Mouse (Mus musculus) stomach, postnatal 0 days (tissue): ENCODE results near the gene Cyp1a1. TPM values are rescaled to one million over a fixed set of nuclear protein-coding genes. Genes with fewer than 3 reads are reported as not detected.
A peak's percentile ranks its signal among the peaks of the same experiment; 100 is the strongest.

ENCODE experiments used
- ATAC-seq: fragments of 200-750 bp; cut with Nextera tagmentation; 2 replicates; pipeline ENCODE4 v1.8.0; 2017; ENCODE audit not compliant: low FRiP score, low TSS enrichment
- DNase-seq: peaks from one replicate; pipeline ENCODE4 v3.0.0-alpha.2; 2016; ENCODE audit warnings: low spot score
- H3K27ac ChIP-seq: fragments of 300-500 bp; sonication (generic); replicated peaks from 2 replicates; pipeline ENCODE4 v1.5.1; 2014; ENCODE audit warnings: mild to moderate bottlenecking, control low read depth
- H3K27me3 ChIP-seq: fragments of 300-500 bp; sonication (generic); 2 replicates; pipeline ENCODE4 v1.6.1; 2014; ENCODE audit warnings: low read length; ENCODE audit not compliant: control insufficient read depth, insufficient read depth
- H3K36me3 ChIP-seq: fragments of 300-500 bp; sonication (generic); 2 replicates; pipeline ENCODE4 v1.6.1; 2014; ENCODE audit warnings: low read length, mixed read lengths; ENCODE audit not compliant: control insufficient read depth, insufficient read depth
- H3K4me1 ChIP-seq: fragments of 300-500 bp; sonication (generic); replicated peaks from 2 replicates; pipeline ENCODE4 v1.6.1; 2014; ENCODE audit warnings: antibody characterized with exemption; ENCODE audit not compliant: control insufficient read depth, insufficient read depth
- H3K4me2 ChIP-seq: fragments of 300-500 bp; sonication (generic); replicated peaks from 2 replicates; pipeline ENCODE4 v1.6.1; 2014; ENCODE audit warnings: low read depth, mild to moderate bottlenecking, control low read depth, moderate library complexity
- H3K4me3 ChIP-seq: fragments of 300-500 bp; sonication (generic); 2 replicates; pipeline ENCODE4 v1.5.1; 2014; ENCODE audit warnings: low read depth, low read length, control low read depth
- H3K9ac ChIP-seq: fragments of 300-500 bp; sonication (generic); 2 replicates; pipeline ENCODE4 v1.6.1; 2014; ENCODE audit warnings: mild to moderate bottlenecking, low read length, control low read depth, mixed read lengths
- H3K9me3 ChIP-seq: fragments of 300-500 bp; sonication (generic); 2 replicates; pipeline ENCODE4 v1.6.1; 2016; ENCODE audit warnings: low read length; ENCODE audit not compliant: control insufficient read depth
- CTCF ChIP-seq: IDR thresholded peaks from 2 replicates; pipeline ENCODE4 v1.5.1; 2016; ENCODE audit warnings: antibody characterized with exemption, low read depth, mild to moderate bottlenecking, moderate library complexity
- EP300 ChIP-seq: optimal IDR thresholded peaks from 2 replicates; pipeline ENCODE3; 2016; ENCODE audit warnings: antibody characterized with exemption
- WGBS: fragments of 180-500 bp; shearing (Covaris S2); extraction: QIAGEN DNeasy Blood & Tissue Kit; methylation state at CpG from one replicate; pipeline ENCODE4 v1.1.7; 2014; 5-methylcytosine and 5-hydroxymethylcytosine counted together
- polyA plus RNA-seq: library from polyadenylated mRNA; unstranded; fragments of >200 nt; fragmentation: Nextera tagmentation; extraction: Ambion mirVana; gene quantifications from 2 replicates; pipeline ENCODE4 v1.2.1, GENCODE M21; 2015

The Cyp1a1 gene
- 0.07 and 0.11 TPM in 2 replicates for polyA plus RNA-seq

GRCm38 (mm10) chr9:57687751-57688150 lies at the start of gene Cyp1a1:
Gene Cyp1a1, plus strand, starts transcription at chr9:57687928.
- Histone ChIP-seq H3K27me3 (no peaks in the 10 kb centered on the region), H3K4me1 (no peaks in the 10 kb centered on the region), H3K36me3 (no peaks in the 10 kb centered on the region), H3K4me3 (no peak within 1 kb of the TSS), H3K27ac (no peak within 1 kb of the TSS), H3K9me3 (no peaks in the 10 kb centered on the region), H3K9ac (no peak within 1 kb of the TSS), H3K4me2 (no peak within 1 kb of the TSS)
- no peak for DNase-seq
- 86% methylated on average over 2 of the region's 2 CpGs for WGBS
- no peak for ATAC-seq
- TF ChIP-seq EP300 (no peak), CTCF (no peak)

GRCm38 (mm10) chr9:57638651-57639459 lies 48.9 kb upstream of the Cyp1a1 start:
- peak overlapping the region; percentile 47 for H3K9ac ChIP-seq
- DNase-seq: peak; percentile 95
- WGBS: 19% methylated on average over 8 of the region's 8 CpGs
- TF ChIP-seq CTCF (no peak), EP300 (no peak)
- H3K27ac ChIP-seq: peak overlapping the region; percentile 90
- H3K4me1 ChIP-seq: peaks cover 36% of the 10 kb centered on the region
- H3K4me2 ChIP-seq: peak overlapping the region; percentile 39
- H3K9me3 ChIP-seq: no peaks in the 10 kb centered on the region
- no peaks in the 10 kb centered on the region; the same call in 1 of the 2 replicates for H3K36me3 ChIP-seq
- no peaks in the 10 kb centered on the region for H3K27me3 ChIP-seq
- peak; percentile 90 for ATAC-seq
- H3K4me3 ChIP-seq: no peak overlapping the region

GRCm38 (mm10) chr9:57639661-57640328 lies 47.9 kb upstream of the Cyp1a1 start:
- WGBS: 30% methylated on average over 5 of the region's 5 CpGs

GRCm38 (mm10) chr9:57640384-57640783 lies 47.3 kb upstream of the Cyp1a1 start:
- Histone ChIP-seq H3K4me1 (peaks cover 39% of the 10 kb centered on the region), H3K27ac (peak overlapping the region; percentile 90), H3K9me3 (no peaks in the 10 kb centered on the region), H3K4me2 (peak overlapping the region; percentile 51), H3K27me3 (no peaks in the 10 kb centered on the region), H3K4me3 (peak overlapping the region; percentile 4; the same call in 1 of the 2 replicates), H3K36me3 (no peaks in the 10 kb centered on the region; the same call in 1 of the 2 replicates), H3K9ac (peak overlapping the region; percentile 45)
- ATAC-seq (peak; percentile 48), DNase-seq (peak; percentile 81)
- TF ChIP-seq CTCF (0 out of 2 replicates have a peak, but pooled peaks have one; percentile 1), EP300 (no peak)
- WGBS: 2% methylated on average over 15 of the region's 15 CpGs

More at GRCm38 (mm10) chr9:57639661-57640328, 47.9 kb upstream of the Cyp1a1 start:
- H3K9me3 ChIP-seq: no peaks in the 10 kb centered on the region
- peak overlapping the region; percentile 47 for H3K9ac ChIP-seq
- peak overlapping the region; percentile 90 for H3K27ac ChIP-seq
- TF ChIP-seq CTCF: no peak
- H3K27me3 ChIP-seq: no peaks in the 10 kb centered on the region
- DNase-seq: no peak
- ATAC-seq: no peak
- H3K4me2 ChIP-seq: peak overlapping the region; percentile 51
- H3K4me3 ChIP-seq: peak overlapping the region; percentile 4; the same call in 1 of the 2 replicates
- no peaks in the 10 kb centered on the region; the same call in 1 of the 2 replicates for H3K36me3 ChIP-seq
- peaks cover 39% of the 10 kb centered on the region for H3K4me1 ChIP-seq

GRCm38 (mm10) chr9:57641022-57641421 lies 46.7 kb upstream of the Cyp1a1 start:
- ATAC-seq (no peak), DNase-seq (no peak)
- H3K9me3 ChIP-seq: no peaks in the 10 kb centered on the region
- H3K4me3 ChIP-seq: no peak overlapping the region
- H3K27me3 ChIP-seq: no peaks in the 10 kb centered on the region
- no peaks in the 10 kb centered on the region; the same call in 1 of the 2 replicates for H3K36me3 ChIP-seq
- peak overlapping the region; percentile 90 for H3K27ac ChIP-seq
- H3K9ac ChIP-seq: no peak overlapping the region
- H3K4me1 ChIP-seq: peaks cover 39% of the 10 kb centered on the region
- 63% methylated on average over 1 of the region's 1 CpGs for WGBS
- H3K4me2 ChIP-seq: peak overlapping the region; percentile 51
- no peak for TF ChIP-seq CTCF
- TF ChIP-seq EP300: no peak
